Mouse (Mus musculus) embryonic facial prominence, embryonic 10.5 days (tissue): ENCODE data around the gene Tespa1. TPM values are rescaled to one million over a fixed set of nuclear protein-coding genes. Genes with fewer than 3 reads are reported as not detected.
"Not testable (repeated sequence)": the region's sequence is repeated elsewhere in the genome, so short reads cannot be mapped to it uniquely, and the experiment has no call there.

Experiments
- DNase-seq: peaks from one replicate; pipeline ENCODE4 v3.0.0-alpha.2; 2017; ENCODE audit warnings: low spot score
- H3K27ac ChIP-seq: fragments of 300-500 bp; sonication (generic); replicated peaks from 2 replicates; pipeline ENCODE4 v1.5.1; 2016; ENCODE audit warnings: mild to moderate bottlenecking
- H3K27me3 ChIP-seq: fragments of 300-500 bp; sonication (generic); replicated peaks from 2 replicates; pipeline ENCODE4 v1.6.1; 2016; ENCODE audit warnings: low read depth, mild to moderate bottlenecking; ENCODE audit not compliant: poor library complexity, severe bottlenecking
- H3K36me3 ChIP-seq: fragments of 300-500 bp; sonication (generic); replicated peaks from 2 replicates; pipeline ENCODE4 v1.6.1; 2016; ENCODE audit warnings: mild to moderate bottlenecking, moderate library complexity
- H3K4me1 ChIP-seq: fragments of 300-500 bp; sonication (generic); 2 replicates; pipeline ENCODE4 v1.6.1; 2016
- H3K4me3 ChIP-seq: fragments of 300-500 bp; sonication (generic); 2 replicates; pipeline ENCODE4 v1.5.1; 2016; ENCODE audit warnings: mild to moderate bottlenecking, moderate library complexity
- H3K9me3 ChIP-seq: fragments of 300-500 bp; sonication (generic); 2 replicates; pipeline ENCODE4 v1.6.1; 2016; ENCODE audit warnings: mild to moderate bottlenecking
- WGBS: fragments of 180-500 bp; shearing (Covaris S2); methylation state at CpG from one replicate; pipeline ENCODE4 v1.1.7; 2016; 5-methylcytosine and 5-hydroxymethylcytosine counted together
- polyA plus RNA-seq: library from polyadenylated mRNA; unstranded; fragments of >200 nt; fragmentation: Nextera tagmentation; extraction: Ambion mirVana; gene quantifications from 2 replicates; pipeline ENCODE4 v1.2.1, GENCODE M21; 2016

Tespa1 gene
- not detected in 2 replicates for polyA plus RNA-seq

DNA sequence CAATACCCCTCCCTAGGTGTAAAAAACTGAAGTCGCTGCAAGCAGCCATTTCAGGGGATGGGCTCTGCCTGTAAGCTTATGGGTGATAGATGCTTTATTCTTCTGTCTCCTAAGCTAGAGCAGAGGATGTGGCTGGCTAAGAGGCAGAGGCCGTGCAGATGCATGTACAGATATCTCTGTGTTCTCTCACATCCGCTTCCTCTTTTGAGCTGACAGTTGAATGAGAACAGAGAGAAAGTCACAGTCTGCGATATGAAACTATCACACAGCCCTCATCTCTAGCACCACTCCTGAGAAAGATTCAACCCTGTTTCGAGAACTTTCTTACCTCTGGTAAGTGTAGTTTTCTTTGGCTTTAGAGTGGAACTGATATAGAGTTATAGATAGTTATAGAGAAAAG, at the start of gene Tespa1:
TSS of gene Tespa1 (plus strand) at position 234 of the 400 bp plus-strand sequence.
- Histone ChIP-seq H3K4me3 (no peak within 1 kb of the TSS), H3K27me3 (no peaks in the 10 kb centered on the region), H3K27ac (no peak within 1 kb of the TSS), H3K36me3 (no peaks in the 10 kb centered on the region), H3K4me1 (no peaks in the 10 kb centered on the region), H3K9me3 (no peaks in the 10 kb centered on the region)
- no peak for DNase-seq
- 82% methylated on average over 5 of the region's 5 CpGs for WGBS

DNA sequence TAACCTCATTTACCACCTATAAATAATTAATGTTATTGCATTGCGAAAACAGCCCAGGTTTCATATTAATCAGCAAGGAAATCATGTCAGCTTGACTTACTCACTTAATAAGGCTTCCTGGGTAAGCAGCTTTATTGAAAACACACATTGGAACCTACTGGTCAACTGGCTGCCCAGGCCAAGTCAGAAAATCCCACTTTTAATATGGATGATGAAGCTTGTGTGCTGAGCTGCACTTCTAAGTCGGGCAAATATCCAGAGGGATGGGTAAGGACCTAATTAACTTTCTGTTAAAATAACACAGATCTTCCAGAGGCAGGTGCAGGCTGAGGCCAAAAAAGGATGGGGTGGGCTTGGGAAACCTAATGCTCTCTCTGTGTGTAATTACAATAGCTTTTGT, 46.9 kb upstream of the Tespa1 start:
- Histone ChIP-seq H3K27me3 (no peaks in the 10 kb centered on the region), H3K27ac (no peak overlapping the region), H3K36me3 (no peaks in the 10 kb centered on the region), H3K4me1 (peaks cover 6% of the 10 kb centered on the region; the same call in 1 of the 2 replicates), H3K4me3 (no peak overlapping the region), H3K9me3 (no peaks in the 10 kb centered on the region)
- no peak for DNase-seq
- WGBS, result 63% methylated on average over 2 of the region's 2 CpGs

DNA sequence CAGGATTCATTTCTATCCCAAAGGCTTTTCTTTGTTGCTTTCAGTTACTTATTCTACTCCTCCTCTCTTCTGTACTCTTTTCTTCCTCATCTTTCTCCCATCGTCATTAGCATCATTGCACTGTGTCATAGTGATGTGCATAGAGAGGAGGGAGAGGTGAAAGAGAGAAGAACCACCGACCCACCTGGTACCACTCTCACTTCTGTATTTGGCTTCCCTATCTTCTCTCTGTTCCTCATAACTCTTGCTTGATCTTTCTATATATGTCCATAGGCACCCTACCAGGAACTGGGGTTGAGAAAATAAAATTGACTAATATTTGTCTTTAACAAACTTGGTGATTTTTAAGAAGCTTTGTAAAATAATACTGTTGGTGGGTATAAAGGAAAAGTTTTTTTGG, 46.2 kb upstream of the Tespa1 start:
- H3K27ac ChIP-seq, result no peak overlapping the region
- no peak for DNase-seq
- WGBS, result 72% methylated on average over 2 of the region's 2 CpGs
- peaks cover 6% of the 10 kb centered on the region; the same call in 1 of the 2 replicates for H3K4me1 ChIP-seq
- no peaks in the 10 kb centered on the region for H3K36me3 ChIP-seq
- H3K27me3 ChIP-seq, result no peaks in the 10 kb centered on the region
- H3K4me3 ChIP-seq, result no peak overlapping the region
- no peaks in the 10 kb centered on the region for H3K9me3 ChIP-seq

DNA sequence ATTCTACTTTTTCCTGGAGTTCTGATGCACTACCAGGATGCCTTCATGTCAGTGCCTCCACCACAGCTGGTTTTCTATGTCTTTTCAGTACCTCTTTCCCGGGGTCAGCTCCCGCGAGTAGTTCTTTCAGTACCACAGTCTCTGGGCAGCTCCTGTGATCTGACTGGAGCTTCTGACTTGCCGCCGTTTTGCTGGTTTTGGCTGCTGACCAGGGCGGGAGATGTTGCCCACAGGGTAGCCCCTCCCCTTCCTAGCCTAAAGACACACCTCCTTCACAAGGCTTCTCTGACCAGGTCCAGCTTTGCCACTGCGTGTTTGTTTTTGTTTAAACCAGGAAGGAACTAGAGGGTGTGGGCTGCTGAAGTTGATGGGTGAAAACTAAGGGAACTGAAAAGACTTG, 42.6 kb upstream of the Tespa1 start, which contains the start of gene Neurod4:
TSS of gene Neurod4 (minus strand) at position 175 of the 400 bp plus-strand sequence.
- H3K27me3 ChIP-seq, result no peaks in the 10 kb centered on the region
- no peaks in the 10 kb centered on the region for H3K9me3 ChIP-seq
- under 1% methylated on average over 7 of the region's 7 CpGs for WGBS
- no peak within 1 kb of the TSS for H3K27ac ChIP-seq
- H3K4me1 ChIP-seq, result peaks cover 12% of the 10 kb centered on the region; the same call in 1 of the 2 replicates
- H3K36me3 ChIP-seq, result no peaks in the 10 kb centered on the region
- H3K4me3 ChIP-seq, result peak within 1 kb of the TSS; percentile 31
- peak; percentile 78 for DNase-seq

DNA sequence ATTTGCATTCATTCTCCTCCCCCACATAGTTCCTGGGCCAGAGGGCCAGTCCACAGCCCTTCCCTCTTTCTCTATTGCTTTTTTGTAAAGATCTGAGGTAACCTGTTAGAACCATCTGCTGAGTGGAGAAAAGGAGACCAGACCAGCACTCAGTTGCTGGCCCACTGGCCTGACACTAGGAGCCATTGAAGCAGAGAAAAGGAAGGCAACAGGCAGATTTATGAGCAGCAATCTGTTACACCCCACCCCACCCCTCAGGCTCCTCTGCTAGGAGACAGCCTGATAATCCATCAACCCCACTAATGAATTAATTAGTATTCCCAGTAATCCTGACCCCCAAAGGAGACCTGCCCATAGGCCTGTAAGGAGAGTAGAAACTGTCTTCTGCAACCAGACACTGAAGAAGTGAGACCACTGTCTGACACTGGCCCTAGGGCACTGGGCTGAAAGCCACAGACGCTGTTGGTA, 40.7 kb upstream of the Tespa1 start:
- no peak overlapping the region for H3K27ac ChIP-seq
- no peaks in the 10 kb centered on the region for H3K27me3 ChIP-seq
- peaks cover 12% of the 10 kb centered on the region; the same call in 1 of the 2 replicates for H3K4me1 ChIP-seq
- no peaks in the 10 kb centered on the region for H3K9me3 ChIP-seq
- peak; percentile 15 for DNase-seq
- H3K36me3 ChIP-seq, result no peaks in the 10 kb centered on the region
- WGBS, result 15% methylated on average over 1 of the region's 1 CpGs
- no peak overlapping the region for H3K4me3 ChIP-seq

DNA sequence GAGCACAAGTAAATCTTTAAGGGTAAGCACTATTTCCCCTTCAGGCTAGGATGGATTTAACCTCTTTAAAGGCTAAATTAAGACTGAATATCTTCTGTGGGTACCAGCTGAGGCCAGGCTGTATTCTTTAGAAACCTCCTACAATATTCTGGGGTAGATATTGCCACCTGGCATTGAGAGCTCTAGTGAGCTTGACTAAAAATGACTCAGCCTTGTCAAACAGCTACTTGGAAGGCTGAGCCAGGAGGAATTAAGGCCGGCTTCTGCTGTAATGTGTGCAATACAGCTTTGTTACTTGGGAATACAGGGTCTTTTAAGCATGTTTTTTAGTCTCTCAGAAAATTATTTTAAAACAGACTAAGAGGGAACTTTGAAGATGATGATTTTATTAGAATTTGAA, 35.5 kb upstream of the Tespa1 start:
- Histone ChIP-seq H3K4me3 (no peak overlapping the region), H3K4me1 (peaks cover 2% of the 10 kb centered on the region; the same call in 1 of the 2 replicates), H3K27ac (no peak overlapping the region), H3K36me3 (no peaks in the 10 kb centered on the region), H3K9me3 (no peaks in the 10 kb centered on the region), H3K27me3 (no peaks in the 10 kb centered on the region)
- no peak for DNase-seq
- 69% methylated on average over 1 of the region's 1 CpGs for WGBS

DNA sequence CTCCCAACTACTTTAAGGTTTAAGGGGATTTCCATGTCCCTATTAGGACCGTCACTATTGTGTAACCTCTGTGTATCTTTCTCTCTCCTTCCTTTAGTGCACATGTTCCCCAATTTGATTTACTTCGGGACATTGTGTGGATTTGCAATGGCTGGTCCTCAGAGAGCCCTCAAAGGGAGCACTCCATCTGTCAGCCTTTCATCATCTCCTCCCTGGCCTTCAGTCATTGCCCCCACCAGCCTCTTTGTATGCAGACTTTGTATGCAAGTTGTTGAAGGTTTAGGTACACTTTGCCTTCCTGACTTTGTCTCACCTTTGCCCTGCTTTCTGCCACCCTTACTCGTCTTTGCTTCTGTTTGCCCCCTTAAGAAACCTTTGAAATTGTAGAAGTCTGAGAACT, 34.7 kb upstream of the Tespa1 start:
- WGBS, result 49% methylated on average over 3 of the region's 3 CpGs
- DNase-seq, result no peak
- Histone ChIP-seq H3K27ac (no peak overlapping the region), H3K27me3 (no peaks in the 10 kb centered on the region), H3K36me3 (no peaks in the 10 kb centered on the region), H3K4me3 (no peak overlapping the region), H3K9me3 (no peaks in the 10 kb centered on the region), H3K4me1 (no peaks in the 10 kb centered on the region)

DNA sequence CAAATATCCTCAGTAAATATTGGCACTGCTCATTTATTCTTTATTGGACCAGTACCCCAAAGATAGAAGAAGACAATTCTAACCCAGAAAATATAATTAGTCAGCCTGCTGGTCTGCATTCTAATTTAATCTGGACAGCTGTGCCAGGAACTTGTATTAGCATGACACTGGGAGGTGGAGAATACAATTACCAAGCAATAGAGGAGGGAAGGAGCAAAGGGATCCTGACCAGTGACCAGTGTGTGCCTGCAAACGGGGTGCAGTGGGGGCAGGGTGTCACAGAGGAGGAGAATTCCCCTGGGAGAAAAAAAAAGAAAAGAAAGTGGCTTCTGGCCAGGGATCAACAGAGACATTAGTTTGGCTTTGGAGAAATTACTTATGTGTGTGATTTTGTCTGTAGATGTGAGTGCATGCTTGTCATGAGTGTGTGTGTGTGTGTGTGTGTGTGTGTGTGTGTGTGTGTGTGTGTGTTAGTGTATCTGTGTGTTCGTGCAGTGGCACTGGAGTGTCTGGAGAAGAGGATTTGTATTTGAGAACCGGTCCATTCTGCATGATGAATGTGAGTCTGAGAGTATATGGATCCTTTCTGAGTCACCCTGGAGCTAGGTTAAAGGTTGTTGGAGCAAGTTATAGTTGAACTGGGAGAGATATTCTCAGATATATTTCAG, 28.8 kb upstream of the Tespa1 start:
- Histone ChIP-seq H3K27me3 (no peaks in the 10 kb centered on the region), H3K4me3 (no peak overlapping the region), H3K4me1 (peaks cover 5% of the 10 kb centered on the region; the same call in 1 of the 2 replicates), H3K9me3 (no peaks in the 10 kb centered on the region), H3K36me3 (no peaks in the 10 kb centered on the region), H3K27ac (no peak overlapping the region)
- 17% methylated on average over 3 of the region's 3 CpGs for WGBS
- DNase-seq, result no peak

DNA sequence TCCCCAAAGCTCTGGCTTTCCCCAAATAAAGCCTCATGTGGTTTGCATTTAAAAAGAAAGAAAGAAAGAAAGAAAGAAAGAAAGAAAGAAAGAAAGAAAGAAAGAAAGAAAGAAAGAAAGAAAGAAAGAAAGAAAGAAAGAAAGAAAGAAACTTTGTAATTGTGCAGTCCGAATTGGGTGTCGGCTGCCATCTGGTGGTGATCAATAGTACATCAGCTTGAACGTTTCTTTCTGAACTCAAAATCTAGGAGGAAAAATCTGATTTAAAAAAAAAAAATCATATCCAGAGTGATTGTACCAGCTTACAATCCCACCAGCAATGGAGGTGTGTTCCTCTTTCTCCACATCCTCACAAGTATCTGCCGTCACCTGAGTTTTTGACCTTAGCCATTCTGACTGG, 23.9 kb upstream of the Tespa1 start:
- H3K27me3 ChIP-seq, H3K4me1 ChIP-seq, H3K27ac ChIP-seq, H3K9me3 ChIP-seq, H3K36me3 ChIP-seq, H3K4me3 ChIP-seq: not testable (repeated sequence)
- 21% methylated on average over 4 of the region's 4 CpGs for WGBS
- DNase-seq, result peak; percentile 12

DNA sequence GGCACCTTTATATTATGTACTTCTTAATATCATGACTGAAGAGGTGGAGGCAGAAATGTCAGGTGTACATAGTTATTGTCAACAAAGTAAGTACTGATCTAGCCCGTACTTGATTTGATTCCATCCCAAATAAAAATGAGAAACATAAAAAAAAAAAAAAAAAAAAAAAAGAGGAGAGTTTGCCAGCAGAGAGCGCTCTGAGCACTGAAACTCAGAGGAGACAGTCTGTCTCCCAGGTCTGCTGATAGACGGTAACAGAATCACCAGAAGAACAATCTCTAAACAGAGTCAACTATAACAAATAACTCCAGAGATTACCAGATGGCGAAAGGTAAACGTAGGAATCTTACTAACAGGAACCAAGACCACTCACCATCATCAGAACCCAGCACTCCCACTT, 18.5 kb upstream of the Tespa1 start:
- H3K27me3 ChIP-seq, H3K27ac ChIP-seq, H3K36me3 ChIP-seq, H3K4me3 ChIP-seq, DNase-seq, H3K9me3 ChIP-seq, H3K4me1 ChIP-seq: not testable (repeated sequence)
- 81% methylated on average over 4 of the region's 5 CpGs for WGBS

DNA sequence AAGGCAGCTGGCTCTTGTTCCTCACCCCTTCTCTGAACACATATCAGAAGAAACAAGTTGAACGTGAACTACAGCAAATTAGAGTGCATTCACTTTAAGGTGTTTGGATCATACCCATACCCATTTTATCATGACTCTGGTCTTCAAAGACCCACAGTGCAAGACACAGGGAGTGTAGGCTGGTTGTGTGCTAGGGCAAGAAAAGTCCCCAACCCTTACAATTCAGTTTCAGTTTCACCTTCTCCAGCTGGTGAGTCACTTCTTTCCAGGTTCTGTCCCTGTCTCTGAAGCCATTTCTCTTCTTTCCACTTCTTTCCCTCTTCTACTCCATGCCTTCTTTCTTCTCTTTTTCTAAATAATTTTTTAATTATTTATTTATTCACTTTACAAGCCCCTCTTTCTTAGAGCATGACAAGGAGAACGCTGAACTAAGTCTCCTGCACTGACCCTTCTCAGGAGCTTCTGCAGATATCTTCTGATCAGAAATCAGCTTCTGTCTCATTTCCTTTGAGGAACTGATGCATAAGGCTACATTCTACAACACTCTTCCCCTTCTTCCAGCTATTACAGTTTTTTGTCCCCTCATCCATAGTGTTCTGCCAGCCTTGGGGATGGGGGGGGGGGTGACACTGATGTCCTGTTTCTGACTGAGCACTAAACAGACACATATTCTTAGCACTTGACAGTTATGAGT, 11.0 kb upstream of the Tespa1 start:
- Histone ChIP-seq H3K9me3 (no peaks in the 10 kb centered on the region), H3K36me3 (no peaks in the 10 kb centered on the region), H3K27ac (no peak overlapping the region), H3K4me1 (no peaks in the 10 kb centered on the region), H3K27me3 (no peaks in the 10 kb centered on the region), H3K4me3 (no peak overlapping the region)
- 73% methylated on average over 2 of the region's 2 CpGs for WGBS
- DNase-seq, result no peak

DNA sequence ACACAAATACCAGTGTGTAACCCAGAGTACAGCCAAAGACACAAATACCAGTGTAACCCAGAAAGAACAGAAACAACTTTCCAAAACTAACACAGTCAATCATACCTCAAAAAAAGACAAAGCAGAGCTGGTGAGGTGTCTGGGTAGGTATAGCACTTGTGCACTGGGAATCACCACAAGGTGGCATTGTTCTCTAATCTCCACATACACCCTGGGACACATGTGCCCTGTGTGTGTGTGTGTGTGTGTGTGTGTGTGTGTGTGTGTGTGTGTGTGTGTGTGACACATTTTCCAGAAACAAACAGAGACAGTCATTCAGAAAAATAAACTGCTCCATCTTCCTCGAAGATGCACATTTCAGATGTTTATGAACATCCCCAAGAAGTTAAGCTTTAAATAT, 9.1 kb upstream of the Tespa1 start:
- Histone ChIP-seq H3K4me1 (no peaks in the 10 kb centered on the region), H3K4me3 (no peak overlapping the region), H3K27ac (no peak overlapping the region), H3K9me3 (no peaks in the 10 kb centered on the region), H3K27me3 (no peaks in the 10 kb centered on the region), H3K36me3 (no peaks in the 10 kb centered on the region)
- 76% methylated on average over 1 of the region's 1 CpGs for WGBS
- peak; percentile 14 for DNase-seq
